Mouse (Mus musculus) stomach, embryonic 15.5 days (tissue): ENCODE data around the gene Btbd11. TPM values are rescaled to one million over a fixed set of nuclear protein-coding genes. Genes with fewer than 3 reads are reported as not detected.

Experiments used
- ATAC-seq: fragments of 200-750 bp; cut with Nextera tagmentation; 2 replicates; pipeline ENCODE4 v1.8.0; 2017; ENCODE audit warnings: low read depth, moderate number of reproducible peaks, moderate TSS enrichment; ENCODE audit not compliant: insufficient read depth, low FRiP score
- H3K27ac ChIP-seq: fragments of 300-500 bp; sonication (generic); 2 replicates; pipeline ENCODE4 v1.5.1; 2015; ENCODE audit warnings: mild to moderate bottlenecking, inconsistent platforms
- H3K27me3 ChIP-seq: fragments of 300-500 bp; sonication (generic); replicated peaks from 2 replicates; pipeline ENCODE4 v1.6.1; 2015; ENCODE audit warnings: inconsistent platforms
- H3K36me3 ChIP-seq: fragments of 300-500 bp; sonication (generic); 2 replicates; pipeline ENCODE4 v1.6.1; 2015; ENCODE audit warnings: inconsistent platforms
- H3K4me1 ChIP-seq: fragments of 300-500 bp; sonication (generic); 2 replicates; pipeline ENCODE4 v1.6.1; 2015; ENCODE audit warnings: inconsistent platforms
- H3K4me2 ChIP-seq: fragments of 300-500 bp; sonication (generic); 2 replicates; pipeline ENCODE4 v1.6.1; 2015; ENCODE audit warnings: mild to moderate bottlenecking, inconsistent platforms
- H3K4me3 ChIP-seq: fragments of 300-500 bp; sonication (generic); replicated peaks from 2 replicates; pipeline ENCODE4 v1.5.1; 2015; ENCODE audit warnings: inconsistent platforms
- H3K9ac ChIP-seq: fragments of 300-500 bp; sonication (generic); 2 replicates; pipeline ENCODE4 v1.6.1; 2015; ENCODE audit warnings: inconsistent platforms
- H3K9me3 ChIP-seq: fragments of 300-500 bp; sonication (generic); 2 replicates; pipeline ENCODE4 v1.6.1; 2016; ENCODE audit warnings: inconsistent platforms
- WGBS: fragments of 180-500 bp; shearing (Covaris S2); methylation state at CpG from one replicate; pipeline ENCODE4 v1.1.7; 2015; 5-methylcytosine and 5-hydroxymethylcytosine counted together
- polyA plus RNA-seq: library from polyadenylated mRNA; unstranded; fragments of >200 nt; fragmentation: Nextera tagmentation; extraction: Ambion mirVana; gene quantifications from 2 replicates; pipeline ENCODE4 v1.2.1, GENCODE M21; 2015

Btbd11 gene
- polyA plus RNA-seq, 1 experiment from 2014 or later: 2.2 TPM

DNA sequence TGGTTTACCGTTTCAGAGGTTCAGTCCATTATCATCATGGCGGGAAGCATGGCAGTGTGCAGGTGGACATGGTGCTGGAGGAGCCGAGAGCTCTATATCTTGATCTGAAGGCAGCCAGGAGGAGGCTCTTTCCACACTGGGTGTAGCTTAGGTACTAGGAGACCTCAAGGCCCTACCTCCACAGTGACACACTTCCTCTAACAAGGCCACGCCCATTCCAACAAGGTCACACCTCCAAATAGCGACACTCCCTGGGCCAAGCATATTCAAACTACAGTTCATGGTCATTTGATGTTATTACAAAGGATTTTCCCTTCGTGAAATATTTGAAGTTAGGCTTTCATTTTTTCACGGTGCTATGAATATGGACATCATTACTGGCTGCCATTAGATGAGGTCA lies 3.6 kb upstream of the Btbd11 start:
- no peak overlapping the region for H3K4me2 ChIP-seq
- H3K27ac ChIP-seq: no peak overlapping the region
- H3K9me3 ChIP-seq: no peaks in the 10 kb centered on the region
- WGBS: 84% methylated on average over 7 of the region's 7 CpGs
- H3K27me3 ChIP-seq: peaks cover 3% of the 10 kb centered on the region; the same call in 1 of the 2 replicates
- H3K36me3 ChIP-seq: no peaks in the 10 kb centered on the region
- peaks cover 11% of the 10 kb centered on the region; the same call in 1 of the 2 replicates for H3K4me1 ChIP-seq
- no peak overlapping the region for H3K9ac ChIP-seq
- no peak overlapping the region for H3K4me3 ChIP-seq
- no peak for ATAC-seq

DNA sequence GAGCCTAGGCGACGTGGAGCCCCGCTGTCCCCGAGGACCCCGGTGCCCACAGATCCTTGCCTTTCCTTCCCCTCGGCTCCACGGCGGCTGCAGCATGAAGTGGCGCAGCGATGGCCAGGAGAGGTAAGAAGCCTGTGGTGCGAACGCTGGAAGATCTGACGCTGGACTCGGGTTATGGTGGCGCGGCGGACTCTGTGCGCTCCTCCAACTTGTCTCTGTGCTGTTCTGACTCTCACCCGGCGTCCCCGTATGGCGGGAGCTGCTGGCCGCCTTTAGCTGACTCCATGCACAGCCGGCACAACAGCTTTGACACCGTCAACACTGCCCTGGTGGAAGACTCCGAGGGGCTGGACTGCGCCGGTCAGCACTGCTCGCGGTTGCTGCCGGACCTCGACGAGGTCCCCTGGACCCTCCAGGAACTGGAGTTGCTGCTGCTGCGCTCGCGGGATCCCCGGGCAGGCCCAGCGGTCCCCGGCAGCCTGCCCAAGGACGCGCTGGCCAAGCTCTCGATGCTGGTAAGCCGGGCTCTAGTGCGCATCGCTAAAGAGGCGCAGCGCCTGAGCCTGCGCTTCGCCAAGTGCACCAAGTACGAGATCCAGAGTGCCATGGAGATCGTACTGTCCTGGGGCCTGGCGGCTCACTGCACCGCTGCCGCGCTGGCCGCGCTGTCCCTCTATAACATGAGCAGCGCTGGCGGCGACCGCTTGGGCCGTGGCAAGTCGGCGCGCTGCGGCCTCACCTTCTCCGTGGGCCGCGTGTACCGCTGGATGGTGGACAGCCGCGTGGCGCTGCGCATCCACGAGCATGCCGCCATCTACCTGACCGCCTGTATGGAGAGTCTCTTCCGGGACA lies 831 bp downstream of the Btbd11 start:
- ATAC-seq: peak; percentile 15; the same call in 1 of the 2 replicates
- Histone ChIP-seq H3K4me1 (peaks cover 19% of the 10 kb centered on the region; the same call in 1 of the 2 replicates), H3K9me3 (no peaks in the 10 kb centered on the region), H3K4me2 (peak overlapping the region; percentile 98), H3K9ac (peak overlapping the region; percentile 46), H3K27ac (0 out of 2 replicates have a peak overlapping the region, but pooled peaks have one; percentile 1), H3K27me3 (peaks cover 17% of the 10 kb centered on the region; the same call in 1 of the 2 replicates), H3K36me3 (no peaks in the 10 kb centered on the region), H3K4me3 (peak overlapping the region; percentile 59)
- WGBS: under 1% methylated on average over 78 of the region's 78 CpGs

DNA sequence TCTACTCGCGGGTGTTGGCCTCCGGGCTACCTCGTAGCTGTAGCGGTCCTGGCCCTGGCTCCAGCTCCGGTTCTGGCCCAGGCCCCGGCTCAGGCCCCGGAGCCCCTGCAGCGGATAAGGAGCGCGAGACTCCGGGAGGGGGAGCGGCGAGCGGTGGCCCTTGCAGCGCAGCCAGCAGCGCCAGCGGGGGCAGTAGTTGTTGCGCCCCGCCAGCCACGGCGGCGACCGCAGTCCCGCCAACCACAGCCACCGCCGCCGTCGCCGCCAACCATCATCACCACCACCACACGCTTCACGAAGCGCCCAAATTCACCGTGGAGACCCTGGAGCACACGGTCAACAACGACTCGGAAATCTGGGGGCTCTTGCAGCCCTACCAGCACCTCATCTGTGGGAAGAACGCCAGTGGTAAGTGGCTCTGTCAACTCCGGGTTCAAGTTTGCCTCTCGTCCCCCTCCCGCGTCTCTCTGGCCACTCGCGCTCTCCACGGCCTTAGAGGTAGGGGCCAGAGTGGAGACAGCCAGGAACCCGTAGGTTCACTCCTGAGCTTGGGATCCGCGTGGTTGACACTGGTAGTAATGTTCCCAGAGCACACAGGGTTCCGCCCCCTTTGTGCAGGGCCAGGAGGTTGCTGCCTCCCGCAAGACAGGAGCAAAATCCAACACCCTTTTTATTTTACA lies 1.6 kb downstream of the Btbd11 start:
- no peaks in the 10 kb centered on the region for H3K9me3 ChIP-seq
- H3K9ac ChIP-seq: peak overlapping the region; percentile 46
- no peak for ATAC-seq
- 1% methylated on average over 50 of the region's 50 CpGs for WGBS
- H3K4me2 ChIP-seq: peak overlapping the region; percentile 98
- H3K4me3 ChIP-seq: peak overlapping the region; percentile 59
- H3K27ac ChIP-seq: no peak overlapping the region
- H3K36me3 ChIP-seq: no peaks in the 10 kb centered on the region
- peaks cover 19% of the 10 kb centered on the region; the same call in 1 of the 2 replicates for H3K4me1 ChIP-seq
- H3K27me3 ChIP-seq: peaks cover 17% of the 10 kb centered on the region; the same call in 1 of the 2 replicates

DNA sequence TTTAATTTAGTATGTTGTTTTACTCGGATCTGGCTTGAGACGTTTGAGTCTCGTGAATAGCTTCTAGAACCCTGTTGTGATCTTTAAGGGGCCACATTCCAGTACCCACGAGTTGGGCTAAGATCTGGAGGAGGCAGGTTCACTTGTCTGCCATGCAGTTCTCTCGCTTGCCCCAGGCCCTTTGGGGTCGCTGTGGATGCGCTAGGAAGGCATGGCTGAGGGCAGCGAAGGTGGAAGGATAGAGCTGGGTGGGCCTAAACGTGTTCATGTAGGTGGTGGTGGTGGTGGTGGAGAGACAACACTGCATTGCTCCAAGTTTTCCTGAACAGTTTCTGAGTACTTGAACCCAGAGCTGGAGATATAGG lies 2.1 kb downstream of the Btbd11 start:
- no peak for ATAC-seq
- Histone ChIP-seq H3K4me1 (peaks cover 19% of the 10 kb centered on the region; the same call in 1 of the 2 replicates), H3K27ac (no peak overlapping the region), H3K36me3 (no peaks in the 10 kb centered on the region), H3K4me3 (peak overlapping the region; percentile 59), H3K4me2 (peak overlapping the region; percentile 98), H3K9ac (no peak overlapping the region), H3K27me3 (peaks cover 17% of the 10 kb centered on the region; the same call in 1 of the 2 replicates), H3K9me3 (no peaks in the 10 kb centered on the region)
- 3% methylated on average over 9 of the region's 9 CpGs for WGBS

DNA sequence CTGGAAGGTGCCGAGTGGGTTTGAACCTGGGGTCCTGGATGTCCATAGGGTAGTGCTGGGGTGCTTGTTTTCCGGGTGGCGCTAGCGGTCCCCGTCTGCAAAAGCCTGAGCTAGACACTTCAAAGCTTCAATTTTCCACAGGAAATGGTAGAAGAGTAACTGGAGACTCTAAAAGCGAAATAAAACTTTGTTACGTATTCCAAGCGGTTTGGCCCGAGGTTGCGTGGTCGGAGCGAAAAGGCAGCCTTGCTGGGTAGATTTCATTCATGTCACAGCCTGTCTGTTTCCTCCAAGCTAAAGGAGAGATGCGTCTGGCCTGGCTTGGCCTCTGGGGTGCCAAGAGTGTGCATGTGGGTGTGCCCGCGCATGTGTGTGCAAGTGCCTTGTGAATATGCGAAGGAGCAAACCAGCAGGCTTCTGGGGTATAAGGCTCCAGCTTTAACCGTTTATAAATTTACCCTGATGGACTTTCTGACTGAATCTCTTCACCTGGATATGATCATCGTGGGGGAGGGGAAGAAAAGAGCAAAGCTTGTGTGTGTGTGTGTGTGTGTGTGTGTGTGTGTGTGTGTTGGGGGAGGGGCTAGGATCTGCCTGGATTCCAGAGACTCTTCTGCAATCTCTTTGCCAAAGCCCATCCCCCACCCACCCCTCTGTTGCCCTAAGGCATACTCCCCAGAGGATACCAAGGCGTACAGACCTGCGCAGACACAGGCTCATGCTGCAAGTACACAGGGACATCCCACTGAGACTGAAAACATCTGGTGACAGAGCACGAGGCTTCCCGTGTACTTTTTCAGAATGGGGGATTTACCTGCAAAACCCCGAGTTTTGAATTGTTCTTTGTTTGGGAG lies 2.9 kb downstream of the Btbd11 start:
- Histone ChIP-seq H3K27me3 (peaks cover 17% of the 10 kb centered on the region; the same call in 1 of the 2 replicates), H3K36me3 (no peaks in the 10 kb centered on the region), H3K4me2 (peak overlapping the region; percentile 98), H3K9me3 (no peaks in the 10 kb centered on the region), H3K4me1 (peaks cover 19% of the 10 kb centered on the region; the same call in 1 of the 2 replicates), H3K4me3 (peak overlapping the region; percentile 9; the same call in 1 of the 2 replicates), H3K27ac (no peak overlapping the region), H3K9ac (no peak overlapping the region)
- WGBS: 52% methylated on average over 23 of the region's 23 CpGs
- ATAC-seq: no peak

DNA sequence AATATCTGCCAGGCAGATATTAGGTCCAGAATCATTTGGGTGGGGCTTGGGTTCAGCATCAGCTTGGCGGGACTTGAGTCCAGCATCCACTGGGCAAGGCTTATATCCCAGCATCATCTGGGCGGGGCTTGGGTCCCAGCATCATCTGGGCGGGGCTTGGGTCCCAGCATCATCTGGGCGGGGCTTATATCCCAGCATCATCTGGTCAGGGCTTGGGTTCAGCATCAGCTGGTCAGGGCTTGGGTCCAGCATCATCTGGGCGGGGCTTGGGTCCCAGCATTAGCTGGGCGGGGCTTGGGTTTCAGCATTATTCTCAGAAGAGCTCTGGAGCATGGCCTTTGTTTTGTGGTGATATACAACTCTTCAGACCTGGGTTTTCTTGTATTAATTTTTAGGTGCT lies 6.4 kb downstream of the Btbd11 start:
- no peak overlapping the region for H3K4me3 ChIP-seq
- peaks cover 8% of the 10 kb centered on the region; the same call in 1 of the 2 replicates for H3K4me1 ChIP-seq
- no peak overlapping the region for H3K27ac ChIP-seq
- ATAC-seq: no peak
- WGBS: 69% methylated on average over 6 of the region's 6 CpGs
- peaks cover 14% of the 10 kb centered on the region; the same call in 1 of the 2 replicates for H3K27me3 ChIP-seq
- no peaks in the 10 kb centered on the region for H3K36me3 ChIP-seq
- H3K4me2 ChIP-seq: no peak overlapping the region
- H3K9me3 ChIP-seq: no peaks in the 10 kb centered on the region
- no peak overlapping the region for H3K9ac ChIP-seq

DNA sequence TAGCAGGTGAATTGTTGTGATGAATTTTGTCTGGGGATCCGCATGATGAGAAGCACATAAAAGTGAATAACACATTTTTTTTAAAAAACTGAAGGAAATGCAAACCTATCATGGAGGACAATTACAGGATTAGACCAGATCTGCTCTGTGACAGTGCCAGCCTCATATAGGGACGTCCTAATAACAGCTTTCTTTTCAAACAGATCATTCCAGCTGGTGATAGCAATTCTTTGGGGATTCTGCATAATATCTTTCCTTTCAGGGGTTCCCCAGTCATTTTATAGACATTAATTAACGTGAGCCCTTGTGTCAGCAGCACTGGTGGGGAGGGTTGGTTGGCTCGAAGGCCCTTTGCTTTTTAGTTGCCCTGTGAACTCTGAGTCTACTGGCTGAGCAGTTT lies 7.9 kb downstream of the Btbd11 start:
- no peak overlapping the region for H3K27ac ChIP-seq
- H3K36me3 ChIP-seq: no peaks in the 10 kb centered on the region
- H3K9me3 ChIP-seq: no peaks in the 10 kb centered on the region
- 64% methylated on average over 4 of the region's 4 CpGs for WGBS
- no peaks in the 10 kb centered on the region for H3K27me3 ChIP-seq
- H3K9ac ChIP-seq: no peak overlapping the region
- H3K4me2 ChIP-seq: no peak overlapping the region
- no peak overlapping the region for H3K4me3 ChIP-seq
- H3K4me1 ChIP-seq: no peaks in the 10 kb centered on the region
- no peak for ATAC-seq

DNA sequence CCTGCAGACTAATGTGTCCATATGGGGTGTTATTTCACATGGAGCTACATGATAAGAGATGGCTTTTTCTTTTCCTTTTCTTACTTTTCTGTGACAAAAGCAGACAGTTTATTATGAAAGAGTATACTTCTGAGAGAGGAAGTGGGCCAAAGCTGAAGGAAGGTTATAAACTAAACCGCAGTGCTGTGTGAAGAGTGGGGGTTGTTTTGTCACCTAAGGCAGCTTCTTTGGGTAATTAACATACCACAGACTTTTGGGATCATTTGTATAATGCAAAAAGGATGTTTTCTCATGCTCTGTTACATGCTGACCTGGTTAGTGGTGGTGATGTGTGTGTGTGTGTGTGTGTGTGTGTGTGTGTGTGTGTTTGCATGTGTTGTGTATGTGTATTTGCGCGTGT lies 24.5 kb downstream of the Btbd11 start:
- Histone ChIP-seq H3K36me3 (no peaks in the 10 kb centered on the region), H3K4me3 (no peak overlapping the region), H3K4me1 (no peaks in the 10 kb centered on the region), H3K9me3 (no peaks in the 10 kb centered on the region), H3K27ac (no peak overlapping the region), H3K27me3 (no peaks in the 10 kb centered on the region), H3K4me2 (no peak overlapping the region), H3K9ac (no peak overlapping the region)
- 78% methylated on average over 3 of the region's 3 CpGs for WGBS
- ATAC-seq: no peak

DNA sequence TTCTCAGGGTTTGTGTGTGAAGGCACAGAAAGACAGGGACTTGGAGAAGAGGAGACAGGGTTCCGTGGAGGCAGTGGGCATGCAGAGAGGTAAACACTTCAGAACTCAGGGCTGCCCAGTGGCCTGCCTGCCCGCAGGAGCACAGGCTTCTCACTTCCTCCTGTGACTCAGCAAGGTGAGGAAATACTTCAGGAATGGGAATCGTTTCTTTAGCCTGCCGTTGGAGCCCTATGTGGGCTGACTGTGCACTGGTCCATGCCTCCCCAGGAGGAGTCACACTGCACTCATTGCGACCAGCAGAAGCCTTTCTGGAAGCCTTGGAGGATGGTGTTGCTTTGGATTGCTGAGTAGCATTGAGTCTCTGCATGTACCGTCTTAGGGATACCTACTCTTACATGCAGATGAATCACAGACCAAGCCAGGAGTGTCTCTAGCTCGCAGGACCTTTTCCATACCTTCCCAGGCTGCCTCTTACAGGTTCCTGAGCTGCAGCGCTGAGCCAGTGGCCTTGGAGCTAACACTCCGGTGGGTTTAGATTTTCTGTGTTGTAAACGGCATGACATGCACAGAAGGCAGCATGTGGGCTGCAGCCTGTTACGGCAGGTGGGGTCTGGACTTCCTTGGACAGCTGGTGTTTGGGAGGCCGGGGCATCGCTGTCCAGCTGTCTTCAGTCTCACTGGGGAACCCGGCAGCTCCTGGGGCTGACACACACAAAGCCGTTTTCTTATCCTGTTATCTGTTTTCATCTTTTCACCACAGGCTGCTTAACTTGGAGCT lies 34.4 kb downstream of the Btbd11 start:
- ATAC-seq: no peak
- H3K36me3 ChIP-seq: no peaks in the 10 kb centered on the region
- no peak overlapping the region for H3K27ac ChIP-seq
- H3K4me3 ChIP-seq: no peak overlapping the region
- H3K9me3 ChIP-seq: no peaks in the 10 kb centered on the region
- no peak overlapping the region for H3K4me2 ChIP-seq
- no peaks in the 10 kb centered on the region for H3K4me1 ChIP-seq
- 39% methylated on average over 15 of the region's 15 CpGs for WGBS
- no peaks in the 10 kb centered on the region for H3K27me3 ChIP-seq
- no peak overlapping the region for H3K9ac ChIP-seq

DNA sequence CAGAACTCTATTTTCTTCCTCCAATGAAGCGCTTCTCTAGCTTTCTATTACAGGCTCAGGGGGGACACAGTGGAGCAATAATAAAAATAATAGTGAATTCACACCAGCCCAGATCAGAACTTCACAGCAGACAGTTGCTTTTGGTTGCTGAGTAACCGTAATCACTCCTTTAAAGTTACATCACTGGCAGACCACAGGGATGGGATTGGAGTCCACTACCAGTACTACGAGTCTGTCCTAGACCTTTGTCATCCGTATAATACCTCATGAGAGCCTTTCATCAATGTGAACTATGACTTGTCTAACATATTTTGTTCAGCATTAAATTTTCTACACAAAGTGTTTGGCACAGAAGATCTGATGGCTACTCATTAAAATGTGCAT lies 35.0 kb downstream of the Btbd11 start:
- Histone ChIP-seq H3K9ac (no peak overlapping the region), H3K4me2 (no peak overlapping the region), H3K27ac (no peak overlapping the region), H3K36me3 (no peaks in the 10 kb centered on the region), H3K27me3 (no peaks in the 10 kb centered on the region), H3K9me3 (no peaks in the 10 kb centered on the region), H3K4me3 (no peak overlapping the region), H3K4me1 (no peaks in the 10 kb centered on the region)
- no peak for ATAC-seq
- 64% methylated on average over 4 of the region's 4 CpGs for WGBS

DNA sequence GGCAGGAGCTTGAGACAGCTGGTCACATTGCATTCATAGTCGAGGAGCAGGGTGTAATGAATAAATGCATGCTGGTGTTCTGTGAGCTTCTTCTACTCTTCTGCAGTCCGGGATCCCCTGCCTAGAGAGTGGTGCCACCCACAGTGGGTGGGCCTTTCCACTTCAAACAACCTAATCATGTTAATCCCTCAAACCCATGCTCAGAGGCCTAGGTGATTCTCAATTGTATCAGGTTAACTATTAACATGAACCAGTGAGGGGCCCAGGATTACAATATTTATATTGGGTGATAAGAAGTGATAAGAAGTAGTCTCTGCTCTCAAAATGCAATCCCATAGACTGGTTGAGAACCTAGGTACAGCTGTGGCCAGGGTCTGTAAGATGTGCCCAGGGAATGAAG lies 39.1 kb downstream of the Btbd11 start:
- no peak overlapping the region for H3K4me3 ChIP-seq
- no peak; the same call in 1 of the 2 replicates for ATAC-seq
- H3K4me2 ChIP-seq: no peak overlapping the region
- no peak overlapping the region for H3K27ac ChIP-seq
- no peaks in the 10 kb centered on the region for H3K27me3 ChIP-seq
- H3K9me3 ChIP-seq: no peaks in the 10 kb centered on the region
- 70% methylated on average over 2 of the region's 2 CpGs for WGBS
- no peaks in the 10 kb centered on the region for H3K4me1 ChIP-seq
- no peaks in the 10 kb centered on the region for H3K36me3 ChIP-seq
- H3K9ac ChIP-seq: no peak overlapping the region
